Mouse (Mus musculus) hindlimb bud, embryonic 11.5 days (tissue): ENCODE results near the gene Tmem220.
A peak's percentile ranks its signal among the peaks of the same experiment; 100 is the strongest.

Experiments
- DNase-seq: peaks from one replicate; pipeline ENCODE4 v3.0.0-alpha.2; 2012; ENCODE audit warnings: low read depth, low spot score; ENCODE audit errors: extremely low spot score

Tmem220 gene

GRCm38 (mm10) chr11:67052321-67052952 is 27.5 kb downstream of the Tmem220 start, which contains the start of the genes Adprm and Sco1:
Adprm (minus strand) TSS chr11:67052594.
Sco1 (plus strand) TSS chr11:67052670.
- DNase-seq: peak; percentile 20

GRCm38 (mm10) chr11:67054754-67055365 is 29.9 kb downstream of the Tmem220 start:
- DNase-seq: no peak

GRCm38 (mm10) chr11:67061311-67061710 is 36.4 kb downstream of the Tmem220 start:
- no peak for DNase-seq

- no peak for DNase-seq
These were observed 37.8 kb downstream of the Tmem220 start for GRCm38 (mm10) chr11:67062726-67063125.

GRCm38 (mm10) chr11:67067741-67068140 is 42.8 kb downstream of the Tmem220 start:
- no peak for DNase-seq

- no peak for DNase-seq
These were observed 47.7 kb downstream of the Tmem220 start for GRCm38 (mm10) chr11:67072615-67073130.

- no peak for DNase-seq
These were observed 50.1 kb downstream of the Tmem220 start for GRCm38 (mm10) chr11:67075036-67075435.

GRCm38 (mm10) chr11:67076781-67077180 is 51.8 kb downstream of the Tmem220 start:
- DNase-seq: no peak

GRCm38 (mm10) chr11:67077435-67077834 is 52.5 kb downstream of the Tmem220 start:
- no peak for DNase-seq

- no peak for DNase-seq
These were observed 53.0 kb downstream of the Tmem220 start, which contains the start of gene Myh3 for GRCm38 (mm10) chr11:67078000-67078399. Myh3 (plus strand) TSS chr11:67078300.

GRCm38 (mm10) chr11:67078888-67079287 is 53.9 kb downstream of the Tmem220 start:
- DNase-seq: no peak

- no peak for DNase-seq
These were observed 54.8 kb downstream of the Tmem220 start for GRCm38 (mm10) chr11:67079740-67080139.

- no peak for DNase-seq
These were observed 55.2 kb downstream of the Tmem220 start for GRCm38 (mm10) chr11:67080168-67080567.

- DNase-seq: no peak
These were observed 56.2 kb downstream of the Tmem220 start for GRCm38 (mm10) chr11:67081125-67081649.

GRCm38 (mm10) chr11:67082188-67082587 is 57.2 kb downstream of the Tmem220 start:
- no peak for DNase-seq

- no peak for DNase-seq
These were observed 57.8 kb downstream of the Tmem220 start for GRCm38 (mm10) chr11:67082793-67083192.

- DNase-seq: no peak
These were observed 58.3 kb downstream of the Tmem220 start for GRCm38 (mm10) chr11:67083239-67083638.

- no peak for DNase-seq
These were observed 58.9 kb downstream of the Tmem220 start for GRCm38 (mm10) chr11:67083712-67084340.
